Mouse (Mus musculus) CH12.LX (cell line): ENCODE data around the gene Hand2.

Experiments used
- CTCF ChIP-seq, 2 experiments: IDR thresholded peaks in 1 of 2; conservative IDR thresholded peaks in 1 of 2; 2 replicates each; pipeline ENCODE4 v1.5.1; 2011 to 2012; ENCODE audit warnings: low read depth in 2 of 2, low read length in 2 of 2, improper control_type of control experiment in 1 of 2, inconsistent platforms in 1 of 2, mild to moderate bottlenecking in 1 of 2, moderate library complexity in 1 of 2
- MAX ChIP-seq: IDR thresholded peaks from 2 replicates; pipeline ENCODE4 v1.6.1; 2011; ENCODE audit warnings: low read length, improper control_type of control experiment
- MAZ ChIP-seq: IDR thresholded peaks from 2 replicates; pipeline ENCODE4 v1.6.1; 2012; ENCODE audit warnings: low read depth, mild to moderate bottlenecking, inconsistent platforms, low read length, improper control_type of control experiment, moderate library complexity

DNA sequence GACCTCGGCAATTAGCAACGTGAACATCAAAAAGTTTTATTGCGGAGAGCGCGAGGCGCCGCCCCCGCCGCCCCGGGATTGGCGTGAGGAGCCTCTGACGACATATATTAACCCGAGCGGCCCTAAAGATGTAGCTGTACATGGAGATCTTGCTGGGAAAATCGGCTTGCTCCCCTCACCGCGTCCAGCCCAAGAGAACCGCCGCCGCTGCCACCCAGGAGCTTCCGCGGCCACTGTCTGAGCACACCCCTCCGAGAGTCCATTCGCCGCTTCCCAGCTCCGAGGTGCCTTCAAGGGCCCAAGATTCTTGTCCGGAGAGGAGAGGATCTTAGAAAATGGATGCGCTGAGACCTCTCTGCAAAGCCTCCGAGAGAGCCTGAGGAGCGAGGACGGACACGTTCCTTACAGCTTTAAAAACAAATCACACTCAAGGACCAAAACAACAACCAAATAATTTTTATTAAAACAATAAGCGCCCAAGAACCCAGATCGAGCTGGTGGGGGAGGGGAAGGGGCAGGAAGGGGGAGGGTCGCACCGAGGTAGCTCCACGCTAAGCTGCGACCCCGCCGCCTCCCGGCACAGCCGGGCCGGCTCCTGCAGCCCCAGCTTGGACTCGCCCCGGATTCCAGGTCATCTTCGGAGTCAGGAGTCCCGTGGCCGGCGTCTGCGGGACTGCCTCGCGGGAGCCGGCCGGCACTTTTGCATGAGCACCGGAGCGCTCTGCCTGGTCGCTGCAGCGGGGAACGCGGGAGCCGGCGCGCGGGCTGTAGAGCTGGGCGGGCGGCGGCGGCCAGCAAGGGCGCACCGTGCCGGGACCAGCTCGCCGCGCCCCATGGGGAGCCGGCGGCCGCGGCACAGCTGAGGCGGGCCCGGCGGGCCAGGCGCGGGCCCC, at the start of gene Hand2:
- no peak for TF ChIP-seq MAX
- TF ChIP-seq MAZ, result no peak
- no peak for TF ChIP-seq CTCF (conservative IDR thresholded peaks at IDR 0.05 in 1 of 2, IDR thresholded peaks at IDR 0.05 in 1 of 2; ENCODE audit: low read depth in 2 of 2, low read length in 2 of 2)
